Mouse (Mus musculus) liver, embryonic 11.5 days (tissue): ENCODE results near the gene 1700010B08Rik. TPM values are rescaled to one million over a fixed set of nuclear protein-coding genes. Genes with fewer than 3 reads are reported as not detected.
A peak's percentile ranks its signal among the peaks of the same experiment; 100 is the strongest.

ENCODE experiments used
- ATAC-seq: fragments of 200-750 bp; cut with Nextera tagmentation; replicated peaks from 2 replicates; pipeline ENCODE4 v1.8.0; 2017; ENCODE audit warnings: moderate number of reproducible peaks, mild to moderate bottlenecking, moderate TSS enrichment, moderate library complexity; ENCODE audit not compliant: low FRiP score
- DNase-seq: peaks from one replicate; pipeline ENCODE4 v3.0.0-alpha.2; 2017; ENCODE audit warnings: low spot score
- H3K27ac ChIP-seq: fragments of 300-500 bp; sonication (generic); 2 replicates; pipeline ENCODE4 v1.5.1; 2014; ENCODE audit warnings: mild to moderate bottlenecking, low read depth, low read length, control low read depth
- H3K27me3 ChIP-seq: fragments of 300-500 bp; sonication (generic); replicated peaks from 2 replicates; pipeline ENCODE4 v1.6.1; 2014; ENCODE audit warnings: low read length, mixed read lengths; ENCODE audit not compliant: control insufficient read depth, insufficient read depth
- H3K36me3 ChIP-seq: fragments of 300-500 bp; sonication (generic); 2 replicates; pipeline ENCODE4 v1.6.1; 2014; ENCODE audit warnings: mild to moderate bottlenecking, low read length, moderate library complexity, mixed read lengths; ENCODE audit not compliant: control insufficient read depth, insufficient read depth
- H3K4me1 ChIP-seq: fragments of 300-500 bp; sonication (generic); replicated peaks from 2 replicates; pipeline ENCODE4 v1.6.1; 2014; ENCODE audit warnings: low read length, mixed read lengths; ENCODE audit not compliant: control insufficient read depth, insufficient read depth
- H3K4me2 ChIP-seq: fragments of 300-500 bp; sonication (generic); 2 replicates; pipeline ENCODE4 v1.6.1; 2014; ENCODE audit warnings: mild to moderate bottlenecking, control low read depth, moderate library complexity
- H3K4me3 ChIP-seq: fragments of 300-500 bp; sonication (generic); 2 replicates; pipeline ENCODE4 v1.5.1; 2014; ENCODE audit warnings: low read depth, low read length, control low read depth
- H3K9ac ChIP-seq: fragments of 300-500 bp; sonication (generic); 2 replicates; pipeline ENCODE4 v1.6.1; 2014; ENCODE audit warnings: low read depth, low read length, control low read depth
- H3K9me3 ChIP-seq: fragments of 300-500 bp; sonication (generic); 2 replicates; pipeline ENCODE4 v1.6.1; 2016; ENCODE audit warnings: low read length, inconsistent platforms, mixed read lengths; ENCODE audit not compliant: control insufficient read depth
- WGBS: fragments of 180-500 bp; shearing (Covaris S2); extraction: QIAGEN DNeasy Blood & Tissue Kit; methylation state at CpG from one replicate; pipeline ENCODE4 v1.1.7; 2014; 5-methylcytosine and 5-hydroxymethylcytosine counted together
- polyA plus RNA-seq: library from polyadenylated mRNA; unstranded; fragments of >200 nt; fragmentation: Nextera tagmentation; extraction: Ambion mirVana; gene quantifications from 2 replicates; pipeline ENCODE4 v1.2.1, GENCODE M21; 2014

Gene 1700010B08Rik
- polyA plus RNA-seq, 1 experiment from 2014 or later: not detected

DNA sequence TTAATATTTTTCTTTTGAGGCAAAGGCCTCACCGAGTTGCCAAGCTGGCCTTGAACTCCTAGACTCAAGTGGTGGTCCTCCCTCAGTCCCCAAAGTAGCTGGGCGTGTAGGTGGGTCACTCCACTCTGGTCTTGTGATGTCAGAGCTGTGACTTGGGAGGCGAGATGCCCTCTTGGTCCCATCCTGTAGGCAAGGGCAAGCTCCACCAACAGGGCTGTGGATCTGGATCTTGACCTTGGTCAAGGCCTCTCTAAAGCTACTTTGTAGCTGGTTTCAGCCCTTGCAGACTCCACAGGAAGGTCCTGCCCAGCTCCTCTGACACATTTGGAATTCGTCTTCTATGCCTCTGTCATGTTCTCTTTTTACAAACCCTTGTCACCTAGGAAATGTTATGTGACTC lies 6.6 kb downstream of the 1700010B08Rik start:
- no peaks in the 10 kb centered on the region for H3K9me3 ChIP-seq
- no peaks in the 10 kb centered on the region for H3K36me3 ChIP-seq
- no peak overlapping the region for H3K9ac ChIP-seq
- ATAC-seq (no peak), DNase-seq (no peak)
- 0 out of 2 replicates have a peak, but pooled peaks cover 4% of the 10 kb centered on the region for H3K4me1 ChIP-seq
- WGBS: 77% methylated on average over 4 of the region's 4 CpGs
- H3K4me3 ChIP-seq: no peak overlapping the region
- H3K27ac ChIP-seq: no peak overlapping the region
- no peaks in the 10 kb centered on the region for H3K27me3 ChIP-seq
- H3K4me2 ChIP-seq: no peak overlapping the region

DNA sequence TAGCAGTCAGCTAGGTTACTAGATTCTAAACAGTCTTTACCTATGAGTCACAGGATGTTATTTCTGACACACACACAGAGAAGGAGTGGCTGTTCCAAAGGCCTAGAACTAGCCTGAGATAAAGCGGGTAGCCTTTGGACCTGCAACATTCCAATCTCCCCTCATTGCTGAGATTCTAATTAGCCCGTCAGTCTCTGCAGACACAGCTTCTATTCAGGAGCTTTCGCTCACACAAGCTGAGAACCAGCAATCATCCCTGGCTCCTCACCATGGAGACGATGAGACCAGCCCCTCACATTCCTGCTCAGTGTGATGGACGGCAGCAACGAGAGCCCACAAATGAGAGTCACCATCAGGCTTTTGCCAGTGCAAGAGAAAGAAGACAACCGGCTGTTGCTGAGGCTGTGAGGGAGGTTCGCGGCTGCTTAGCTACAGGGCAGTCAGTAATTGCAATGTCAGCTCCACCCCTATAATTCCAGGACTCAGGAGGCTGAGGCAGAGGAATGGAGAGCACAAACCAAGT lies 11.3 kb downstream of the 1700010B08Rik start:
- no peak overlapping the region for H3K4me3 ChIP-seq
- ATAC-seq (no peak), DNase-seq (no peak)
- H3K27me3 ChIP-seq: no peaks in the 10 kb centered on the region
- no peaks in the 10 kb centered on the region for H3K9me3 ChIP-seq
- no peak overlapping the region for H3K4me2 ChIP-seq
- H3K4me1 ChIP-seq: 0 out of 2 replicates have a peak, but pooled peaks cover 2% of the 10 kb centered on the region
- 31% methylated on average over 9 of the region's 9 CpGs for WGBS
- H3K27ac ChIP-seq: no peak overlapping the region
- no peak overlapping the region for H3K9ac ChIP-seq
- no peaks in the 10 kb centered on the region for H3K36me3 ChIP-seq

DNA sequence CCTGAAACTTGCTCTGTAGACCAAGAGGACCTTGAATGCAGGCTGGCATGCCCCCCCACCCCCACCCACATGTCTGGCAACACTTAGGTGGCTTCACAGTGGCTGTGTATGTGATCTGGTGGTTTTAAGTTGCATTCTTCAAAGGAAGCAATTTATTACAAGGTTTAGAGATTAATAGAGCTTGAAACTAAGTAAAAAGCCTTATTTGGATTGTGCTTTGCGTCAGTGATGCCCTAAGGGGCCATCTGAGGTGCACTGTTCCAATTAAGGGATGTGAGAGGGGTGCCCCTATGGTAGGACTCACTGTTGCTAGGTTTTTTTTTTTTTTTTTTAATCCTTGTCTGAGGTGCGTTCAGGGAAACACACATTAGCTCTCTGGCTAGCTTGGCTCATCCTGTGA lies 15.2 kb downstream of the 1700010B08Rik start:
- Histone ChIP-seq H3K27ac (no peak overlapping the region), H3K27me3 (no peaks in the 10 kb centered on the region), H3K4me3 (no peak overlapping the region), H3K9ac (no peak overlapping the region), H3K9me3 (no peaks in the 10 kb centered on the region), H3K4me1 (peaks cover 17% of the 10 kb centered on the region), H3K36me3 (no peaks in the 10 kb centered on the region; the same call in 1 of the 2 replicates), H3K4me2 (no peak overlapping the region)
- WGBS: 61% methylated on average over 2 of the region's 2 CpGs
- ATAC-seq (no peak), DNase-seq (no peak)

DNA sequence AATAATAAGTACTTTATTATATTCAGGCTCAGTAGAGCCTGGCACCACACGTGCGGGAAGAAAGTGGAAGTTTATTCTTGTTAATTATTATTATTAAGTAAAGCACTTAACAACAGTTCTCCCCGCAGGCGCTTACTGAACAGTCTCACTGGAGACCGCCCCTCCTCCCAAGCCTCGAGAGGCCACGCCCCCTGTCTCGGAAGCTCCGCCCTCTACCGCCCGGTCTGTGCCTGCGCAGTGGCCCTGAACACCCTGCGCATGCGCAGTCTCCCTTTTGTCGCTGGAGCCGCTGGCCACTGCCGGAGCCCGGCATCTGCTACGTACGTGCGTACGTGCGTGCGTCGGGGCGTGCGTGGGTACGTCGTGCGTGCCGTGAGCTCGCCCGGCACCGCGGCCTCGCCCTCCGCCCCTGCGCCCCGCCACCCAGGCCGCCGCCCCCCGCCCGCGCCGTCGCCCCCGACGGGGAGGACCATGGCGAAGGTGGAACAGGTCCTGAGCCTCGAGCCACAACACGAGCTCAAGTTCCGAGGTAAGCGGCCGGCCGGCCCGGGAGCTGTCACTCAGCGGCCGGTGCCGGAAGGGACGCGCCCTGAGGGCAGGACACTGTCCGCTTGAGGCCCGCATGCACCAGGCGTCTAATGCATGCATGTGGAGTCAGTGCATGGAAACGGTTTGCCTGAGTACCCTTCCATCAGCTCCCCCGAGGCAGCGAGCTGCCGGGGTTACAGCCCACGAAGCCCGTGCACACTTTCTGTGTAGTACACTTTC lies 18.2 kb downstream of the 1700010B08Rik start, which contains the start of gene Vapb:
Vapb (plus strand) TSS at position 290 of the 768 bp plus-strand sequence.
- H3K9me3 ChIP-seq: no peaks in the 10 kb centered on the region
- peak within 1 kb of the TSS; percentile 88 for H3K4me3 ChIP-seq
- peak within 1 kb of the TSS; percentile 79 for H3K9ac ChIP-seq
- WGBS: under 1% methylated on average over 70 of the region's 70 CpGs
- H3K36me3 ChIP-seq: no peaks in the 10 kb centered on the region; the same call in 1 of the 2 replicates
- peak within 1 kb of the TSS; percentile 94 for H3K4me2 ChIP-seq
- DNase-seq (peak; percentile 98), ATAC-seq (peak; percentile 97)
- H3K4me1 ChIP-seq: peaks cover 15% of the 10 kb centered on the region
- no peaks in the 10 kb centered on the region for H3K27me3 ChIP-seq
- peak within 1 kb of the TSS; percentile 56; the same call in 1 of the 2 replicates for H3K27ac ChIP-seq

DNA sequence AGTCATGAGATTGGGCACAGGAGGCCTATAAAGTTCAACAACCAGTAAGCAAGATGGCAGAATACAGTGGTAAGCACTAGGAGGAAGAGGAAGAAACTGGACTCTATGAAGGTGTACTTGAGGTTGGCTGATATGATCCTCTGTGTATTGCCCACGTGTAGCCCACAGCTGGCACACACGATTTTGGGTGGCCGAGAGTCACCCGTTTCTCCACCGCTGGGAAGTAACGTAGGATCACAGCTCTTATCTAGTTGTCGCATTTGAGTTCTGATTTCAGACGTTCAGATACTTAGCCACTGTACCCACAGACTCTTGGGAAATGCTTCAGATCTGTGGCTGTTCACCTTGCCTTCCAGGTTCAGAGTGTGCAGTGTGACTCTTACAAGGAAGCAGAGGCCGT lies 19.0 kb downstream of the 1700010B08Rik start:
- no peak overlapping the region for H3K27ac ChIP-seq

DNA sequence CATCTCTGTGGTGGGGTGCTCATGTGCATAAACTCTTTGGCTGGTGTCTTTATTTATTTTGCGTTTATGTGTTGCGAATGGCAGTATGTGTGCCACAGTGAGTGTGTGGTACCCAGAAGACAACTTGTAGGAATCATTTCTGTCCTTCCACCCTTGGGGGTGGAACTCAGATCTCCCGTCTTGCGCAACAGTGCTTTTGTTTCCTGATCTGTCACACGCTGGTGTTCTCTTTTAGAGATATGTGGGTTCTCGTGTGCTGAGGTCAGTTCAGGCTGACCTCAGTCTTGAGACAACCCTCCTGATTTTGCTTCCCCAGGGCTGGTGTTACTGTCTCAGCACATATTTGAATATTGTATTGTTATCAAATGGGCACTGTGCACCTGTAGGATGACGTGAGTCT lies 19.9 kb downstream of the 1700010B08Rik start:
- no peaks in the 10 kb centered on the region; the same call in 1 of the 2 replicates for H3K36me3 ChIP-seq
- H3K4me2 ChIP-seq: no peak overlapping the region; the same call in 1 of the 2 replicates
- no peaks in the 10 kb centered on the region for H3K27me3 ChIP-seq
- no peak for ATAC-seq
- no peak for DNase-seq
- H3K4me3 ChIP-seq: no peak overlapping the region
- peaks cover 15% of the 10 kb centered on the region for H3K4me1 ChIP-seq
- H3K9me3 ChIP-seq: no peaks in the 10 kb centered on the region
- H3K9ac ChIP-seq: no peak overlapping the region
- 77% methylated on average over 7 of the region's 7 CpGs for WGBS
- no peak overlapping the region for H3K27ac ChIP-seq

More for the DNA sequence above, 19.0 kb downstream of the 1700010B08Rik start:
- peak overlapping the region; percentile 79 for H3K9ac ChIP-seq
- peaks cover 15% of the 10 kb centered on the region for H3K4me1 ChIP-seq
- DNase-seq: no peak
- 0 out of 2 replicates have a peak, but pooled peaks have one; percentile 0 for ATAC-seq
- H3K36me3 ChIP-seq: no peaks in the 10 kb centered on the region; the same call in 1 of the 2 replicates
- H3K4me2 ChIP-seq: peak overlapping the region; percentile 94
- peak overlapping the region; percentile 88 for H3K4me3 ChIP-seq
- 43% methylated on average over 9 of the region's 9 CpGs for WGBS
- no peaks in the 10 kb centered on the region for H3K27me3 ChIP-seq
- H3K9me3 ChIP-seq: no peaks in the 10 kb centered on the region

DNA sequence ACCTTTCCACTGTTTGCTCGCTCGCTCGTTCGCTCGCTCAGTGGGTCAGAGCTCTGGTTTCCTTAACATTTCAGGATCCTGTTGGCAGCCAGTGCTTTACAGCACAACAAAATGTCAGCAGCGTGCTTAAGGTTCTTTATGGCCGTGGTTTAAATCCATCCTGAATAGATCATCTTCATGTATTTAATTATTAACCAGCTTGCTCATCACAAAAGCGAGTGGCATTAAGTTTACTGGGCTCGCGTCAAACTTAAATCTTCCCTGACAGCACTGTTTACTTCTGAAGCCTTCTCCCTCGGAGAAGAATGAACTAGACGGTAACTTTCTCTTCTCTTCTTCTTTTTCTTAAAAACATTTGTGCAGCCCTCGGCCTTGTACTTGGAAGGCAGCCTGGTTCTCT lies 22.9 kb downstream of the 1700010B08Rik start:
- H3K4me2 ChIP-seq: no peak overlapping the region
- ATAC-seq: no peak
- peaks cover 15% of the 10 kb centered on the region for H3K4me1 ChIP-seq

DNA sequence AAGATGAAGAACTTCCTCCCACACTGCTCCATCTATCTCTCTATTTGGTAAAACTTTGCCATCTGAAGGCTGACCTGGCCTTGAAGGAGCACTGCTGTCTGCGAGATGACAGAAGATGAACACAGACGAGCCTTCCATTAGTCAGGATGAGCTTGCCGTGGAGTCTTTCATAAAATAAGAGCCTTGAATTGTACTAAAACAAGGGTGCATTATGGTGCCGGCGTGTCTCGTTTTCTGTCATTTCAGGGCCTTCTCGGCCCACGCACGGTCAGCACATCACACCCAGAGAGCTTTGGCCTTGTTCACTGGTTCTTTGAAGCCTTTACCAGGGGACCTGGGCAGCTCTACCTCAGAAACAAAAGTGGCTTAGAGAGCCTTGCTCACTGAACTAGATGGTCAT lies 23.5 kb downstream of the 1700010B08Rik start:
- Histone ChIP-seq H3K4me3 (no peak overlapping the region), H3K27ac (no peak overlapping the region), H3K9me3 (no peaks in the 10 kb centered on the region), H3K4me2 (no peak overlapping the region), H3K27me3 (no peaks in the 10 kb centered on the region), H3K9ac (no peak overlapping the region), H3K36me3 (no peaks in the 10 kb centered on the region; the same call in 1 of the 2 replicates), H3K4me1 (peaks cover 15% of the 10 kb centered on the region)
- 82% methylated on average over 9 of the region's 9 CpGs for WGBS
- DNase-seq (no peak), ATAC-seq (no peak)

More for the DNA sequence above, 22.9 kb downstream of the 1700010B08Rik start:
- 79% methylated on average over 13 of the region's 13 CpGs for WGBS
- no peaks in the 10 kb centered on the region for H3K9me3 ChIP-seq
- DNase-seq: no peak
- no peaks in the 10 kb centered on the region for H3K27me3 ChIP-seq
- no peak overlapping the region for H3K27ac ChIP-seq
- H3K9ac ChIP-seq: no peak overlapping the region
- no peaks in the 10 kb centered on the region; the same call in 1 of the 2 replicates for H3K36me3 ChIP-seq
- H3K4me3 ChIP-seq: no peak overlapping the region
